Mouse (Mus musculus): ENCODE measurements around the gene Gm19345. TPM values are rescaled to one million over a fixed set of nuclear protein-coding genes. Genes with fewer than 3 reads are reported as not detected.

Gm19345 gene
- polyA plus RNA-seq, 1 experiment from 2014 or later = 0.27 TPM

DNA sequence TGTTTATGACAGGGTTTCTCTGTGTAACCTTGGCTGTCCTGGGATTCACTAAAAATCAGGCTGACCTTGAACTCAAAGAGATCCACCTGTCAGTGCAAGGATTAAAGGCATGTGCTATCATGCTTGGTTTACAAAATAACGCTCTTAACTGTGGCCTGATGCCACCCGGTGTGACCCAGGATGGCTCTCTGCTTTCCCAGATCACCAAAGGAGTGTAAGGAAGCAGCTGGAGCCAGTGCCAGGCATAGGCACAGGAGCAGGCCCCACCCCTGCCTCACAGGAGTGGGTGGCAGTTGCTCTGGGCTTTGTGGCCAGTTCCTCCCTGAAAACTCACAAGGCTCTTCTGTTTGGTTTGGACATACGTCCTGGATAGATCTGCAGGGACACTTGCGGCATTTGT, 11.4 kb upstream of the Gm19345 start:
- ATAC-seq = no peak
- WGBS = 70% methylated on average over 4 of the region's 4 CpGs
- Histone ChIP-seq H3K27me3 (replicated peaks; ENCODE audit: control insufficient read depth, insufficient read depth, low read length) (no peaks in the 10 kb centered on the region), H3K27ac (ENCODE audit: low read length) (peak overlapping the region; percentile 75), H3K9ac (ENCODE audit: low read depth, low read length) (peak overlapping the region; percentile 12; the same call in 1 of the 2 replicates), H3K4me1 (ENCODE audit: control insufficient read depth, insufficient read depth, low read length) (peaks cover 8% of the 10 kb centered on the region; the same call in 1 of the 2 replicates), H3K9me3 (ENCODE audit: control insufficient read depth, low read length) (no peaks in the 10 kb centered on the region), H3K4me2 (ENCODE audit: low read depth, low read length) (no peak overlapping the region), H3K36me3 (ENCODE audit: control insufficient read depth, insufficient read depth, low read length) (no peaks in the 10 kb centered on the region), H3K4me3 (ENCODE audit: low read length) (no peak overlapping the region)

DNA sequence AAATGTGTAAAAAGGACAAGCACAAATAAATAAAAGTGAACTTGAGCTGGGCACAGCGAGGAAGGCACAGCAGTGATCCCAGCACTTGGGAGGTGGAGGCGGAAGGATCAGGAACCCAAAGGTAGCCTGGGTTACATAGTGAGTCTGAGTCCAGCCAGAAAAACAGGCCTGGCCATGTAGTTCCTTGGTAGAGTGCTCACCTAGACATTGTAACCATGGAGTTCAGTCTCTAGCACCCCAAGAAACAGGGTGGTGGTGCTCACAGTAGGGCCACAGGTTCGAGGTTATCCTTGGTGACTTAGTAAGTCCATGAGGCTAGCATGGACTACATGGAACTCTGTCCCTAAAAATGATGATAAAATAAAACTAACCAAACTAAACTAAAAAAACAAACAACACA, 10.9 kb upstream of the Gm19345 start:
- H3K27me3 ChIP-seq (replicated peaks; ENCODE audit: control insufficient read depth, insufficient read depth, low read length) = no peaks in the 10 kb centered on the region
- no peaks in the 10 kb centered on the region for H3K36me3 ChIP-seq (ENCODE audit: control insufficient read depth, insufficient read depth, low read length)
- H3K27ac ChIP-seq (ENCODE audit: low read length) = peak overlapping the region; percentile 75
- no peak overlapping the region for H3K4me2 ChIP-seq (ENCODE audit: low read depth, low read length)
- 88% methylated on average over 3 of the region's 3 CpGs for WGBS
- peaks cover 8% of the 10 kb centered on the region; the same call in 1 of the 2 replicates for H3K4me1 ChIP-seq (ENCODE audit: control insufficient read depth, insufficient read depth, low read length)
- H3K4me3 ChIP-seq (ENCODE audit: low read length) = no peak overlapping the region
- no peaks in the 10 kb centered on the region for H3K9me3 ChIP-seq (ENCODE audit: control insufficient read depth, low read length)
- peak overlapping the region; percentile 12; the same call in 1 of the 2 replicates for H3K9ac ChIP-seq (ENCODE audit: low read depth, low read length)
- no peak for ATAC-seq

- H3K27me3 ChIP-seq (replicated peaks; ENCODE audit: control insufficient read depth, insufficient read depth, low read length) = no peaks in the 10 kb centered on the region; the same call in 1 of the 2 replicates
- 55% methylated on average over 21 of the region's 21 CpGs for WGBS
- peaks cover 8% of the 10 kb centered on the region; the same call in 1 of the 2 replicates for H3K4me1 ChIP-seq (ENCODE audit: control insufficient read depth, insufficient read depth, low read length)
- H3K9ac ChIP-seq (ENCODE audit: low read depth, low read length) = no peak overlapping the region
- no peaks in the 10 kb centered on the region for H3K36me3 ChIP-seq (ENCODE audit: control insufficient read depth, insufficient read depth, low read length)
- no peak overlapping the region for H3K4me3 ChIP-seq (ENCODE audit: low read length)
- peak; percentile 86 for ATAC-seq
- peak overlapping the region; percentile 75 for H3K27ac ChIP-seq (ENCODE audit: low read length)
- no peaks in the 10 kb centered on the region for H3K9me3 ChIP-seq (ENCODE audit: control insufficient read depth, low read length)
- no peak overlapping the region for H3K4me2 ChIP-seq (ENCODE audit: low read depth, low read length)
Measured at GRCm38 (mm10) chr7:19841686-19842413, 10.0 kb upstream of the Gm19345 start.

DNA sequence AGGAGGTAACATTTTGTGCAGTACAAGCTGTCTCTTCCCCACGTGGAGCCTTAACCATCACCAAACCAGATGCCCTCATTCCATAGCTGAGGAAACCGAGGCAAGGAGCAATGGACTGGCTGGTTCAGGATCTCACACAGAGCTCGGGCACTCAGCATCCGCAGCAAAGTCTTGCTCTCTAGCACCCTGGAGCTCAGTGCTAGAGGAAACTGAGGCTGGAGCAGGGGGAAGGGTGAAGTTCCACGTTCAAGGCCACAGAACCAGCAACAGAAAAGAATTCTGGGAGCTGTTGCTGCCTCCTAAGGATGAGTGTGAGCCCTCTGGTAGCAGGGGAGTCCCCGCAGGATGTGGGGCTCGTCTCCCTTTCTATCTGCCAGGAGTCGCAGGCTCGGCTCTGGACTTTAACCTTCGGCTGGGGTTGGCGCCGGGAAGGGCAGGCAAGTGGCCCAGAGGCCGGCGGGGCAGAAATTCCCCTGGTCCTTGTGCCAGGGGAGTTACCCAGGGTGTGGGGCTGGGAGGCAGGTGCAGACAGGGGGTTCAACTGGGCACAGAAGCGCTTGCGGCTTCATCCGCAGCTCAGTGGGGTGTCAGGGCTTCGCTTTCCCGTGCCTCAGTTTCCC, 8.8 kb upstream of the Gm19345 start:
- H3K9me3 ChIP-seq (ENCODE audit: control insufficient read depth, low read length) = no peaks in the 10 kb centered on the region
- H3K4me2 ChIP-seq (ENCODE audit: low read depth, low read length) = peak overlapping the region; percentile 8
- ATAC-seq = peak; percentile 75
- H3K4me1 ChIP-seq (ENCODE audit: control insufficient read depth, insufficient read depth, low read length) = peaks cover 8% of the 10 kb centered on the region; the same call in 1 of the 2 replicates
- no peaks in the 10 kb centered on the region for H3K36me3 ChIP-seq (ENCODE audit: control insufficient read depth, insufficient read depth, low read length)
- no peaks in the 10 kb centered on the region; the same call in 1 of the 2 replicates for H3K27me3 ChIP-seq (replicated peaks; ENCODE audit: control insufficient read depth, insufficient read depth, low read length)
- peak overlapping the region; percentile 47 for H3K27ac ChIP-seq (ENCODE audit: low read length)
- 25% methylated on average over 19 of the region's 19 CpGs for WGBS
- no peak overlapping the region for H3K4me3 ChIP-seq (ENCODE audit: low read length)
- H3K9ac ChIP-seq (ENCODE audit: low read depth, low read length) = peak overlapping the region; percentile 47

- H3K27me3 ChIP-seq (replicated peaks; ENCODE audit: control insufficient read depth, insufficient read depth, low read length) = no peaks in the 10 kb centered on the region; the same call in 1 of the 2 replicates
- peak overlapping the region; percentile 8 for H3K4me2 ChIP-seq (ENCODE audit: low read depth, low read length)
- no peaks in the 10 kb centered on the region for H3K36me3 ChIP-seq (ENCODE audit: control insufficient read depth, insufficient read depth, low read length)
- H3K4me1 ChIP-seq (ENCODE audit: control insufficient read depth, insufficient read depth, low read length) = peaks cover 8% of the 10 kb centered on the region; the same call in 1 of the 2 replicates
- no peaks in the 10 kb centered on the region for H3K9me3 ChIP-seq (ENCODE audit: control insufficient read depth, low read length)
- WGBS = 3% methylated on average over 11 of the region's 11 CpGs
- peak overlapping the region; percentile 47 for H3K27ac ChIP-seq (ENCODE audit: low read length)
- peak; percentile 79 for ATAC-seq
- H3K9ac ChIP-seq (ENCODE audit: low read depth, low read length) = peak overlapping the region; percentile 47; the same call in 1 of the 2 replicates
- H3K4me3 ChIP-seq (ENCODE audit: low read length) = no peak overlapping the region
Measured at GRCm38 (mm10) chr7:19843561-19843960, 8.2 kb upstream of the Gm19345 start.

GRCm38 (mm10) chr7:19844521-19845171, 7.2 kb upstream of the Gm19345 start:
- WGBS = 61% methylated on average over 15 of the region's 15 CpGs
- Histone ChIP-seq H3K27ac (ENCODE audit: low read length) (no peak overlapping the region), H3K27me3 (replicated peaks; ENCODE audit: control insufficient read depth, insufficient read depth, low read length) (no peaks in the 10 kb centered on the region; the same call in 1 of the 2 replicates), H3K36me3 (ENCODE audit: control insufficient read depth, insufficient read depth, low read length) (no peaks in the 10 kb centered on the region), H3K4me3 (ENCODE audit: low read length) (no peak overlapping the region), H3K9me3 (ENCODE audit: control insufficient read depth, low read length) (no peaks in the 10 kb centered on the region), H3K4me2 (ENCODE audit: low read depth, low read length) (no peak overlapping the region), H3K9ac (ENCODE audit: low read depth, low read length) (no peak overlapping the region), H3K4me1 (ENCODE audit: control insufficient read depth, insufficient read depth, low read length) (peaks cover 8% of the 10 kb centered on the region; the same call in 1 of the 2 replicates)
- no peak for ATAC-seq

GRCm38 (mm10) chr7:19853526-19853925, 1.7 kb downstream of the Gm19345 start:
- WGBS = 84% methylated on average over 20 of the region's 20 CpGs
- H3K27me3 ChIP-seq (replicated peaks; ENCODE audit: control insufficient read depth, insufficient read depth, low read length) = peaks cover 18% of the 10 kb centered on the region; the same call in 1 of the 2 replicates
- no peaks in the 10 kb centered on the region for H3K36me3 ChIP-seq (ENCODE audit: control insufficient read depth, insufficient read depth, low read length)
- no peak overlapping the region for H3K4me3 ChIP-seq (ENCODE audit: low read length)
- H3K9ac ChIP-seq (ENCODE audit: low read depth, low read length) = no peak overlapping the region
- peaks cover 6% of the 10 kb centered on the region for H3K4me1 ChIP-seq (ENCODE audit: control insufficient read depth, insufficient read depth, low read length)
- no peak for ATAC-seq
- H3K27ac ChIP-seq (ENCODE audit: low read length) = no peak overlapping the region
- no peaks in the 10 kb centered on the region for H3K9me3 ChIP-seq (ENCODE audit: control insufficient read depth, low read length)
- H3K4me2 ChIP-seq (ENCODE audit: low read depth, low read length) = no peak overlapping the region

DNA sequence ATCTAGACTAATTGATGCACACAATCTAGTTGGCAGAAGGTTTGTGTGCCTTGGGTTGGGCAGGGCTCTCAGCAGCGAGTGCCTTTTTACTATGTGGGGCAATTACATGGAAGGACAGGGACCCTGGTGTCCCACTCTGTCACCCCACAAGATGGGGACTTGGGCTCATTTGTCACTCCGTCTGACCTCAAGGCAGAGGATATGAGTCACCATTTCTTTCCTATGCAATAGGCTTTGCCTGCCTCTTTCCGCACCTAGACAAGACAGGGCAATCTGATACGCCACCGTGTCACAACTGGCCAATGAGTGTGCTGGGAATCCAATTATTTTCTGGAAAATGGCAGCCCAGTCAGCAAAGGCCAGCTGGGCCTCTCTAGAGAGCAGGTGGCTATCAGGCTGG, 3.9 kb downstream of the Gm19345 start:
- Histone ChIP-seq H3K4me3 (ENCODE audit: low read length) (no peak overlapping the region), H3K27ac (ENCODE audit: low read length) (no peak overlapping the region), H3K36me3 (ENCODE audit: control insufficient read depth, insufficient read depth, low read length) (no peaks in the 10 kb centered on the region), H3K4me2 (ENCODE audit: low read depth, low read length) (no peak overlapping the region), H3K9ac (ENCODE audit: low read depth, low read length) (no peak overlapping the region), H3K27me3 (replicated peaks; ENCODE audit: control insufficient read depth, insufficient read depth, low read length) (peaks cover 18% of the 10 kb centered on the region; the same call in 1 of the 2 replicates), H3K9me3 (ENCODE audit: control insufficient read depth, low read length) (no peaks in the 10 kb centered on the region), H3K4me1 (ENCODE audit: control insufficient read depth, insufficient read depth, low read length) (peaks cover 6% of the 10 kb centered on the region)
- no peak for ATAC-seq
- 82% methylated on average over 5 of the region's 5 CpGs for WGBS

GRCm38 (mm10) chr7:19856283-19856682, 4.5 kb downstream of the Gm19345 start:
- no peak overlapping the region for H3K27ac ChIP-seq (ENCODE audit: low read length)
- no peaks in the 10 kb centered on the region for H3K36me3 ChIP-seq (ENCODE audit: control insufficient read depth, insufficient read depth, low read length)
- no peak overlapping the region for H3K4me2 ChIP-seq (ENCODE audit: low read depth, low read length)
- H3K4me3 ChIP-seq (ENCODE audit: low read length) = no peak overlapping the region
- 86% methylated on average over 6 of the region's 6 CpGs for WGBS
- H3K9ac ChIP-seq (ENCODE audit: low read depth, low read length) = no peak overlapping the region
- H3K27me3 ChIP-seq (replicated peaks; ENCODE audit: control insufficient read depth, insufficient read depth, low read length) = peaks cover 18% of the 10 kb centered on the region; the same call in 1 of the 2 replicates
- H3K9me3 ChIP-seq (ENCODE audit: control insufficient read depth, low read length) = no peaks in the 10 kb centered on the region
- no peak for ATAC-seq
- peaks cover 6% of the 10 kb centered on the region for H3K4me1 ChIP-seq (ENCODE audit: control insufficient read depth, insufficient read depth, low read length)
